Mouse (Mus musculus): Measurements from ENCODE around the gene Adam12. TPM values are rescaled to one million over a fixed set of nuclear protein-coding genes. Genes with fewer than 3 reads are reported as not detected.

The Adam12 gene
- polyA plus RNA-seq, 2 experiments = 17.0 to 18.1 TPM

DNA sequence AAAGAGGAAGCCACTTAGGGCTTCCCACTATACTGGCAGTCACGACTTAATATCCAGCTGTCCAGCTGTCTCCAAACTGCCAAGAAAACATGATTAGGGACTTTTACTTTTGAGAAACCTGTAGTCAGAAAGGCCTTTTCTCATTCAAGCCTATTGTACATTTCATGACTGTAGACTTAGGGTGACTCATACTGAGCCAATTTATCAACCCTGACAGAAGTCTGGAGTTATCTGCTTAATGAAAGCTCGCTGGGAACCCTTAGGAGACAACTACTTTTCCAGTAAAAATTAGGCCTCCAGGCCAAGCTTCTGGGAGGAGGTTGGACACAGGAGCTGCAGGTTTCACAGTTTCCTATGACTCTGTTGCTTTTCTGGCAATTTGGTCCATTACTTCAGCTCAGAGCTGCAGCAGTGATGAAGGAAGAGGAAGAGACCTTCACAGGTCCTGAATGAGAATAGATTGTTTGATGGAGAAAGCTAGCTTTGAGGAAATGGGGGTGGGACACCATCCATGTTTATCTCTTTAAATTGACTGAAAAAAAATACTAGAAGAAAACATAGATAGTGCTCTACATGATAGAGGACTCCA, 285.1 kb downstream of the Adam12 start:
- 30% methylated on average over 2 of the region's 2 CpGs for WGBS
- no peaks in the 10 kb centered on the region for H3K4me1 ChIP-seq (ENCODE audit: control insufficient read depth, insufficient read depth, low read length)
- H3K4me2 ChIP-seq (replicated peaks; ENCODE audit: low read depth, low read length, severe bottlenecking) = no peak overlapping the region
- no peaks in the 10 kb centered on the region for H3K9me3 ChIP-seq (ENCODE audit: control insufficient read depth, low read length)
- H3K36me3 ChIP-seq (ENCODE audit: control insufficient read depth, insufficient read depth, low read length) = no peaks in the 10 kb centered on the region
- H3K27me3 ChIP-seq (ENCODE audit: control insufficient read depth, insufficient read depth, low read length) = no peaks in the 10 kb centered on the region
- H3K4me3 ChIP-seq (replicated peaks; ENCODE audit: low read length) = no peak overlapping the region
- TF ChIP-seq POLR2A (IDR thresholded peaks at IDR 0.05; ENCODE audit: borderline replicate concordance, extremely low read depth, insufficient read depth, insufficient read length) = no peak
- H3K27ac ChIP-seq (replicated peaks; ENCODE audit: low read depth, low read length) = no peak overlapping the region
- DNase-seq (ENCODE audit: low spot score) (no peak), ATAC-seq (ENCODE audit: low FRiP score, low read depth) (no peak)
- no peak overlapping the region for H3K9ac ChIP-seq (ENCODE audit: low read depth, low read length, severe bottlenecking)

DNA sequence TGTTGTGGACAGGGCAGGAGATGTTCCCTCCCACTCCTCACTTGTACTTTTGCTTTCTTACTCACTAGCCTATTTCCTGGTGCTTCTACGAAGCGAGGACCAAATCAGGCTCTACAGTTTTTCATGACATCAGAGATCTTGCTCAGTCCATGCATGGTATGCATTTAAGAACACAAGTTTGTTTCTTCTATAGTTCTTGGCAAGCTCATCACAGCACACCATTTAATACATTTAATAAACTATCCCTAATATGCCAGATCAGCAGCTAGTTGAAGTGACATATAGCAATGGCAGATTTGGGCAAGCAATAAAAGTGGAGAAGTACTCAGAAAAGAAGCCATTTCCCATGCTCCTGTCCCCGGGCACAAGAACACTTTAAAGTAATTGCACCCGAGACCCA, 285.8 kb downstream of the Adam12 start:
- ATAC-seq (ENCODE audit: low FRiP score, low read depth) = no peak
- H3K4me2 ChIP-seq (replicated peaks; ENCODE audit: low read depth, low read length, severe bottlenecking) = no peak overlapping the region

DNA sequence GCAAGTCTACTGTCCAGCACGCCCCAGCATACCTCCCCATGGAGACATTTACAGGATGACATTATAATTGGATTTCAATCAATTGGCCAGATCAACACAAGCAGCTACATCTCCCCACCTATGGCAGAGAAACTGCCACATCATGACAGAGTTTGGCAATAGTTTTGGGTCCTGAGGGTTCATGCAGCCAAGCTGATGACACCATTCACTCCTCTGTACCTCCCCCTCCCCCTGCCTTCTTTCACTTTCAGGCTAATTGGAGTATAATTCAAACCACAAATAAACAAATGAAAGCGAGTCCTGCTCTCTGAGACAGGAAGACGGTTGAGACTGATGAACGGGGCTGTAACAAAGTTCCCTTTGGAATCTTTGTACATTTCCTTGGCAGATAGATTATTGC, 291.5 kb downstream of the Adam12 start:
- ATAC-seq (ENCODE audit: low FRiP score, low read depth) (no peak), DNase-seq (ENCODE audit: low spot score) (no peak)
- no peak for TF ChIP-seq POLR2A (IDR thresholded peaks at IDR 0.05; ENCODE audit: borderline replicate concordance, extremely low read depth, insufficient read depth, insufficient read length)
- Histone ChIP-seq H3K27ac (replicated peaks; ENCODE audit: low read depth, low read length) (no peak overlapping the region), H3K4me3 (replicated peaks; ENCODE audit: low read length) (no peak overlapping the region), H3K4me2 (replicated peaks; ENCODE audit: low read depth, low read length, severe bottlenecking) (no peak overlapping the region), H3K4me1 (ENCODE audit: control insufficient read depth, insufficient read depth, low read length) (no peaks in the 10 kb centered on the region), H3K27me3 (ENCODE audit: control insufficient read depth, insufficient read depth, low read length) (no peaks in the 10 kb centered on the region), H3K9me3 (ENCODE audit: control insufficient read depth, low read length) (no peaks in the 10 kb centered on the region), H3K36me3 (ENCODE audit: control insufficient read depth, insufficient read depth, low read length) (no peaks in the 10 kb centered on the region), H3K9ac (ENCODE audit: low read depth, low read length, severe bottlenecking) (no peak overlapping the region)
- 49% methylated on average over 4 of the region's 4 CpGs for WGBS

More for the DNA sequence above, 285.8 kb downstream of the Adam12 start:
- no peaks in the 10 kb centered on the region for H3K36me3 ChIP-seq (ENCODE audit: control insufficient read depth, insufficient read depth, low read length)
- no peak for DNase-seq (ENCODE audit: low spot score)
- no peak overlapping the region for H3K27ac ChIP-seq (replicated peaks; ENCODE audit: low read depth, low read length)
- no peaks in the 10 kb centered on the region for H3K4me1 ChIP-seq (ENCODE audit: control insufficient read depth, insufficient read depth, low read length)
- H3K27me3 ChIP-seq (ENCODE audit: control insufficient read depth, insufficient read depth, low read length) = no peaks in the 10 kb centered on the region
- H3K9ac ChIP-seq (ENCODE audit: low read depth, low read length, severe bottlenecking) = no peak overlapping the region
- no peaks in the 10 kb centered on the region for H3K9me3 ChIP-seq (ENCODE audit: control insufficient read depth, low read length)
- WGBS = 63% methylated on average over 4 of the region's 4 CpGs
- no peak for TF ChIP-seq POLR2A (IDR thresholded peaks at IDR 0.05; ENCODE audit: borderline replicate concordance, extremely low read depth, insufficient read depth, insufficient read length)
- H3K4me3 ChIP-seq (replicated peaks; ENCODE audit: low read length) = no peak overlapping the region

GRCm38 (mm10) chr7:133937473-133937872, 294.5 kb downstream of the Adam12 start:
- H3K36me3 ChIP-seq (ENCODE audit: control insufficient read depth, insufficient read depth, low read length) = peaks cover 3% of the 10 kb centered on the region; the same call in 1 of the 2 replicates
- H3K4me1 ChIP-seq (ENCODE audit: control insufficient read depth, insufficient read depth, low read length) = 0 out of 2 replicates have a peak, but pooled peaks cover 8% of the 10 kb centered on the region
- no peaks in the 10 kb centered on the region for H3K9me3 ChIP-seq (ENCODE audit: control insufficient read depth, low read length)
- no peak for TF ChIP-seq POLR2A (IDR thresholded peaks at IDR 0.05; ENCODE audit: borderline replicate concordance, extremely low read depth, insufficient read depth, insufficient read length)
- no peak overlapping the region for H3K4me2 ChIP-seq (replicated peaks; ENCODE audit: low read depth, low read length, severe bottlenecking)
- DNase-seq (ENCODE audit: low spot score) (no peak), ATAC-seq (ENCODE audit: low FRiP score, low read depth) (no peak)
- no peak overlapping the region for H3K4me3 ChIP-seq (replicated peaks; ENCODE audit: low read length)
- H3K9ac ChIP-seq (ENCODE audit: low read depth, low read length, severe bottlenecking) = no peak overlapping the region
- no peaks in the 10 kb centered on the region for H3K27me3 ChIP-seq (ENCODE audit: control insufficient read depth, insufficient read depth, low read length)
- 90% methylated on average over 3 of the region's 3 CpGs for WGBS
- no peak overlapping the region for H3K27ac ChIP-seq (replicated peaks; ENCODE audit: low read depth, low read length)

GRCm38 (mm10) chr7:133936377-133936776, 295.6 kb downstream of the Adam12 start:
- no peak for DNase-seq (ENCODE audit: low spot score)
- no peak overlapping the region for H3K4me2 ChIP-seq (replicated peaks; ENCODE audit: low read depth, low read length, severe bottlenecking)
- H3K27ac ChIP-seq (replicated peaks; ENCODE audit: low read depth, low read length) = no peak overlapping the region
- H3K4me3 ChIP-seq (replicated peaks; ENCODE audit: low read length) = no peak overlapping the region
- WGBS = 73% methylated on average over 4 of the region's 4 CpGs
- H3K9me3 ChIP-seq (ENCODE audit: control insufficient read depth, low read length) = no peaks in the 10 kb centered on the region
- H3K36me3 ChIP-seq (ENCODE audit: control insufficient read depth, insufficient read depth, low read length) = peaks cover 3% of the 10 kb centered on the region; the same call in 1 of the 2 replicates
- 0 out of 2 replicates have a peak, but pooled peaks cover 8% of the 10 kb centered on the region for H3K4me1 ChIP-seq (ENCODE audit: control insufficient read depth, insufficient read depth, low read length)
- H3K27me3 ChIP-seq (ENCODE audit: control insufficient read depth, insufficient read depth, low read length) = no peaks in the 10 kb centered on the region
- H3K9ac ChIP-seq (ENCODE audit: low read depth, low read length, severe bottlenecking) = no peak overlapping the region
- TF ChIP-seq POLR2A (IDR thresholded peaks at IDR 0.05; ENCODE audit: borderline replicate concordance, extremely low read depth, insufficient read depth, insufficient read length) = no peak
- ATAC-seq (ENCODE audit: low FRiP score, low read depth) = no peak

All from limb, embryonic 14.5 days (tissue).